ENCODE assay signal across 27 mouse cellular contexts in genomic region chr13:102202301-102202700, GRCm38 (mm10).
"Had no signal": no experiment of that assay in that cellular context is flagged by ENCODE, and none has a peak within 500 bp of the region (broad histone marks: within the 10 kb centered on the region; RNA-seq: fewer than 3 reads in every experiment).

No protein-coding gene starts in this region.

- H3K4me3 ChIP-seq: embryonic facial prominence, embryonic 10.5 days; embryonic facial prominence, embryonic 12.5 days; embryonic facial prominence, embryonic 13.5 days; embryonic facial prominence, embryonic 15.5 days; erythroblast, embryonic 14.5 days; forebrain, embryonic 10.5 days; forebrain, embryonic 12.5 days; forebrain, embryonic 15.5 days; gastrocnemius, adult 2 months; heart, adult 2 months; heart, embryonic 10.5 days had no signal

- H3K4me1 ChIP-seq: embryonic facial prominence, embryonic 10.5 days; embryonic facial prominence, embryonic 12.5 days; embryonic facial prominence, embryonic 13.5 days; embryonic facial prominence, embryonic 15.5 days; forebrain, embryonic 10.5 days; forebrain, embryonic 12.5 days; forebrain, embryonic 15.5 days; heart, embryonic 10.5 days had no signal

- H3K27ac ChIP-seq: embryonic facial prominence, embryonic 10.5 days; embryonic facial prominence, embryonic 12.5 days; embryonic facial prominence, embryonic 13.5 days; embryonic facial prominence, embryonic 15.5 days; forebrain, embryonic 10.5 days; forebrain, embryonic 12.5 days; forebrain, embryonic 15.5 days; gastrocnemius, adult 2 months; heart, adult 2 months; heart, embryonic 10.5 days had no signal

- H3K4me2 ChIP-seq: embryonic facial prominence, embryonic 12.5 days; embryonic facial prominence, embryonic 13.5 days; embryonic facial prominence, embryonic 15.5 days; forebrain, embryonic 12.5 days; forebrain, embryonic 15.5 days; heart, embryonic 11.5 days had no signal

- H3K27me3 ChIP-seq: embryonic facial prominence, embryonic 12.5 days; embryonic facial prominence, embryonic 13.5 days; embryonic facial prominence, embryonic 15.5 days; forebrain, embryonic 12.5 days; forebrain, embryonic 15.5 days had no signal

- H3K36me3 ChIP-seq: embryonic facial prominence, embryonic 10.5 days; embryonic facial prominence, embryonic 12.5 days; embryonic facial prominence, embryonic 13.5 days; embryonic facial prominence, embryonic 15.5 days; forebrain, embryonic 10.5 days; forebrain, embryonic 12.5 days; forebrain, embryonic 15.5 days; heart, embryonic 10.5 days had no signal

- DNase-seq: cerebellum, adult 9-10 months; cerebellum, adult 9-11 months; cerebellum, postnatal 10 days; cerebellum, postnatal 14 days; cerebellum, postnatal 25 days; cerebellum, postnatal 36 days; embryo, embryonic 11 days; forebrain, postnatal 0 days; gastrocnemius, adult 2 months; gastrocnemius, postnatal 10 days; gastrocnemius, postnatal 14 days; gastrocnemius, postnatal 25 days; gastrocnemius, postnatal 36 days; heart, adult 18-20 months; heart, adult 2 months had no signal

- H3K9me3 ChIP-seq: embryonic facial prominence, embryonic 10.5 days; embryonic facial prominence, embryonic 12.5 days; embryonic facial prominence, embryonic 13.5 days; embryonic facial prominence, embryonic 15.5 days; forebrain, embryonic 10.5 days; forebrain, embryonic 12.5 days; forebrain, embryonic 15.5 days; heart, embryonic 10.5 days had no signal

- H3K9ac ChIP-seq: embryonic facial prominence, embryonic 12.5 days; embryonic facial prominence, embryonic 13.5 days; embryonic facial prominence, embryonic 15.5 days; forebrain, embryonic 12.5 days; forebrain, embryonic 15.5 days; forebrain, postnatal 0 days had no signal

- ATAC-seq: forebrain, embryonic 14.5 days; forebrain, embryonic 15.5 days; forebrain, embryonic 16.5 days; forebrain, postnatal 0 days had no signal
